Mouse (Mus musculus) midbrain, embryonic 14.5 days (tissue): ENCODE measurements around the gene Arhgap6. TPM values are rescaled to one million over a fixed set of nuclear protein-coding genes. Genes with fewer than 3 reads are reported as not detected.

Experiments used
- ATAC-seq: fragments of 200-750 bp; cut with Nextera tagmentation; 2 replicates; pipeline ENCODE4 v1.8.0; 2017; ENCODE audit warnings: moderate number of reproducible peaks, moderate library complexity; ENCODE audit not compliant: low FRiP score, low TSS enrichment
- DNase-seq: peaks from one replicate; pipeline ENCODE4 v3.0.0-alpha.2; 2015
- H3K27ac ChIP-seq: fragments of 300-500 bp; sonication (generic); replicated peaks from 2 replicates; pipeline ENCODE4 v1.5.1; 2014; ENCODE audit warnings: mild to moderate bottlenecking, low read depth, low read length, moderate library complexity
- H3K27me3 ChIP-seq: fragments of 300-500 bp; sonication (generic); 2 replicates; pipeline ENCODE4 v1.6.1; 2014; ENCODE audit warnings: low read length, control low read depth, mixed read lengths; ENCODE audit not compliant: control insufficient read depth, insufficient read depth
- H3K36me3 ChIP-seq: fragments of 300-500 bp; sonication (generic); 2 replicates; pipeline ENCODE4 v1.6.1; 2014; ENCODE audit warnings: low read length, control low read depth; ENCODE audit not compliant: control insufficient read depth, insufficient read depth
- H3K4me1 ChIP-seq: fragments of 300-500 bp; sonication (generic); 2 replicates; pipeline ENCODE4 v1.6.1; 2014; ENCODE audit warnings: mild to moderate bottlenecking, antibody characterized with exemption, low read length, control low read depth; ENCODE audit not compliant: control insufficient read depth, insufficient read depth
- H3K4me2 ChIP-seq: fragments of 300-500 bp; sonication (generic); 2 replicates; pipeline ENCODE4 v1.6.1; 2014; ENCODE audit warnings: mild to moderate bottlenecking, low read length, moderate library complexity
- H3K4me3 ChIP-seq: fragments of 300-500 bp; sonication (generic); replicated peaks from 2 replicates; pipeline ENCODE4 v1.5.1; 2014; ENCODE audit warnings: low read depth, low read length
- H3K9ac ChIP-seq: fragments of 300-500 bp; sonication (generic); replicated peaks from 2 replicates; pipeline ENCODE4 v1.6.1; 2014; ENCODE audit warnings: mild to moderate bottlenecking, low read length, moderate library complexity
- H3K9me3 ChIP-seq: fragments of 300-500 bp; sonication (generic); 2 replicates; pipeline ENCODE4 v1.6.1; 2016; ENCODE audit warnings: low read length, control low read depth, mixed read lengths; ENCODE audit not compliant: control insufficient read depth
- WGBS: fragments of 180-500 bp; shearing (Covaris S2); extraction: QIAGEN DNeasy Blood & Tissue Kit; methylation state at CpG from one replicate; pipeline ENCODE4 v1.1.7; 2014; 5-methylcytosine and 5-hydroxymethylcytosine counted together
- polyA plus RNA-seq: library from polyadenylated mRNA; unstranded; fragments of >200 nt; fragmentation: Nextera tagmentation; extraction: Ambion mirVana; gene quantifications from 2 replicates; pipeline ENCODE4 v1.2.1, GENCODE M21; 2014

The Arhgap6 gene
- 0.78 and 0.87 TPM in 2 replicates for polyA plus RNA-seq

DNA sequence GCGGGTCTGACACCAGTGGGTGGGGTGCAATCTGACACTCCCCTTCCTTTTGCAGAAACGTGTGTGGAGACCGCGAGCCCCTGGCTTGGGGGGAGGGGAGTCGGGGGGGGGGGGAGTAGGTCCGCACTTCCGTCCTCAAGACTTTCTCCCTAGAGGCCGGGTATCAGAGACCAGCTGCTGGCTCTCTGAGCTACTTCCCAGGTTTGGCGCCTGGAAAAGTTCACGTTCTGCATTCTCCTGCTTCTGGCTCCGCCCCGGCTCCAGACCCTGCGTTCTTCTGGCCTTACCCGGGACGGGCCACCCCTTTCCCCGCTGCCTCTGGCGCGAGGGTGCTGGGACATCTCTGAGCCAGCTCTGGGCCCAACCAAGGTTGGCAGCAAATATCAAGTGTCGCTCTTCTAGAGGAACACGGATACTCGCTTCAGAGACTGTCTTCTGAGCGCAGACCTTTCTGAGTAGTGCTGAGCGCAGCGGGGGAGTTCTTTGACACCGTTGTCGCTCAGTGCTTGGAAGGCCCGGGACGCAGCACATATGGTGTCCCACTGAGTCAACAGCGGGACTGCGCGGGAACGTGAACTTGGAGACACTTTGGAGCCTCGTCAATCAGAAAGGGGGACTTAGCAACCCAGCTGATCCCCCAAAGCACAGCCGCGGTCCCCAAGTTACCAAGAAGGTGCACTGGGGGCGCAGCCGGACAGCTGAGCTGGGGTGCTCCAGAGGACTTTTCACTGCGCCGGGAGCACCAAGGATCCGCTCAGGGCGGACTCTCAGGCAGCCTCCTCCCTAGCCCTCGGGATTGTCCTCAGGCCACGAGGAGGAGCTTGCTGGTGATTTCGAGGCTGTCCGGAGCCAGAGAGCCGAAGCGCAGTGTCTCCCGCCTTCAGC, at the start of gene Arhgap6:
Gene Arhgap6 (plus strand): TSS at position 126 of the 885 bp plus-strand sequence.
- H3K9ac ChIP-seq: peak within 1 kb of the TSS; percentile 3; the same call in 1 of the 2 replicates
- peaks cover 35% of the 10 kb centered on the region for H3K27me3 ChIP-seq
- H3K4me2 ChIP-seq: peak within 1 kb of the TSS; percentile 77
- WGBS: 20% methylated on average over 45 of the region's 48 CpGs
- H3K36me3 ChIP-seq: no peaks in the 10 kb centered on the region
- H3K4me1 ChIP-seq: no peaks in the 10 kb centered on the region
- ATAC-seq (peak; percentile 54; the same call in 1 of the 2 replicates), DNase-seq (peak; percentile 32)
- no peak within 1 kb of the TSS for H3K27ac ChIP-seq
- no peaks in the 10 kb centered on the region for H3K9me3 ChIP-seq
- H3K4me3 ChIP-seq: peak within 1 kb of the TSS; percentile 38

DNA sequence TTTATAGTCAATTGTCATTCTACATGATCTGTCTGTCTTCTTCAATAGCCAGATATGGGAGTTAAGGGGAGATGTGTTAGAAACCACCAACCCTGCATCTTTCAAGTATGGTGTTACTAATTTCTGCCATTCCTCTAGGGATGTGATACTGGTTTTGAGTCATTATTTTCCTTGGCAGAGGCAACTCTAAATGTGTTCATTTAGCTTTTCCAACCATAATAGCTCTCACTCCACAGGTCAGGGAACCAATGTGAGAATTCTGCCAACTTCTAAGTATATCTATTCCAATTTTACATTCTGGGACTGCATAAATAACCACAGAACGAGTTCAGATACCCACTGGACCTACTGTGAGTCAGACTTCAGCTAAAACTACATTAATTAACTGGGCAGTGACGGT, 47.9 kb upstream of the Arhgap6 start:
- no peak for ATAC-seq

GRCm38 (mm10) chrX:168795859-168796848, 1.3 kb downstream of the Arhgap6 start:
- WGBS: 24% methylated on average over 54 of the region's 55 CpGs
- no peaks in the 10 kb centered on the region for H3K36me3 ChIP-seq
- peak overlapping the region; percentile 3; the same call in 1 of the 2 replicates for H3K9ac ChIP-seq
- peak overlapping the region; percentile 38 for H3K4me3 ChIP-seq
- H3K4me2 ChIP-seq: peak overlapping the region; percentile 77
- H3K4me1 ChIP-seq: no peaks in the 10 kb centered on the region
- no peak overlapping the region for H3K27ac ChIP-seq
- peak; percentile 40 for DNase-seq
- no peaks in the 10 kb centered on the region for H3K9me3 ChIP-seq
- peak; percentile 55 for ATAC-seq
- peaks cover 35% of the 10 kb centered on the region for H3K27me3 ChIP-seq

More for the DNA sequence above, 47.9 kb upstream of the Arhgap6 start:
- Histone ChIP-seq H3K36me3 (no peaks in the 10 kb centered on the region), H3K4me2 (no peak overlapping the region), H3K27ac (no peak overlapping the region), H3K27me3 (no peaks in the 10 kb centered on the region), H3K9ac (no peak overlapping the region), H3K4me1 (no peaks in the 10 kb centered on the region), H3K4me3 (no peak overlapping the region), H3K9me3 (no peaks in the 10 kb centered on the region)
- WGBS: 50% methylated on average over 2 of the region's 2 CpGs
- no peak for DNase-seq

- H3K4me1 ChIP-seq: no peaks in the 10 kb centered on the region
- H3K4me3 ChIP-seq: no peak overlapping the region
- H3K9me3 ChIP-seq: no peaks in the 10 kb centered on the region
- no peaks in the 10 kb centered on the region for H3K36me3 ChIP-seq
- 95% methylated on average over 2 of the region's 2 CpGs for WGBS
- no peak overlapping the region for H3K4me2 ChIP-seq
- DNase-seq (no peak), ATAC-seq (no peak)
- H3K9ac ChIP-seq: no peak overlapping the region
- no peak overlapping the region for H3K27ac ChIP-seq
- H3K27me3 ChIP-seq: no peaks in the 10 kb centered on the region
These were observed 9.8 kb downstream of the Arhgap6 start for GRCm38 (mm10) chrX:168804677-168805076.

GRCm38 (mm10) chrX:168810513-168811265, 15.8 kb downstream of the Arhgap6 start:
- WGBS: 59% methylated on average over 3 of the region's 3 CpGs
- H3K4me1 ChIP-seq: no peaks in the 10 kb centered on the region
- no peak overlapping the region for H3K9ac ChIP-seq
- DNase-seq (no peak), ATAC-seq (no peak)
- H3K27ac ChIP-seq: no peak overlapping the region
- H3K4me2 ChIP-seq: no peak overlapping the region
- no peak overlapping the region for H3K4me3 ChIP-seq
- no peaks in the 10 kb centered on the region for H3K27me3 ChIP-seq
- no peaks in the 10 kb centered on the region for H3K9me3 ChIP-seq
- no peaks in the 10 kb centered on the region for H3K36me3 ChIP-seq

DNA sequence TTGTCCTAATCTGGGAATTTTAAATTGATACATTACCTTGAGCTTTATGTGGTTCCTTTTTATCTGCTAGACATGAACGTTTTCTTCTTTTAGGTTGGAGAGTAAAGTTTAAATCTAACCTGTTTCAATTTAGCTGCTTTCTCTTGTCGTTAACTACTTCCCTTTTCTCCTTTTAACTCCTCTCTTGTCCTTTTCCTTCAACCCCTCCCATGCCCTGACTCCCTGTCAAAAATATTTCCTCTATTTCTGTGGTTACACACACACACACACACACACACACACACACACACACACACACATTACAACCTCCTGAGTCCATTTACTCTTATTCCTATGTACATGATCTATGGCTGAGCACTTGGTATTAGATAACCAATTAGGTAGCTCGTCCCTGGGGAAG, 24.0 kb downstream of the Arhgap6 start:
- Histone ChIP-seq H3K9me3 (no peaks in the 10 kb centered on the region), H3K36me3 (no peaks in the 10 kb centered on the region), H3K4me2 (no peak overlapping the region), H3K4me3 (no peak overlapping the region), H3K27me3 (peaks cover 4% of the 10 kb centered on the region; the same call in 1 of the 2 replicates), H3K4me1 (no peaks in the 10 kb centered on the region), H3K27ac (no peak overlapping the region), H3K9ac (no peak overlapping the region)
- no peak for ATAC-seq
- DNase-seq: no peak
- 75% methylated on average over 3 of the region's 3 CpGs for WGBS

- 82% methylated on average over 2 of the region's 2 CpGs for WGBS
- Histone ChIP-seq H3K27me3 (no peaks in the 10 kb centered on the region; the same call in 1 of the 2 replicates), H3K27ac (no peak overlapping the region), H3K4me2 (no peak overlapping the region), H3K9ac (no peak overlapping the region), H3K36me3 (no peaks in the 10 kb centered on the region), H3K4me1 (no peaks in the 10 kb centered on the region), H3K9me3 (no peaks in the 10 kb centered on the region), H3K4me3 (no peak overlapping the region)
- no peak for DNase-seq
- no peak for ATAC-seq
These were observed 29.3 kb downstream of the Arhgap6 start for GRCm38 (mm10) chrX:168824166-168824565.

- 95% methylated on average over 5 of the region's 5 CpGs for WGBS
- H3K9me3 ChIP-seq: no peaks in the 10 kb centered on the region
These were observed 37.4 kb downstream of the Arhgap6 start for GRCm38 (mm10) chrX:168832343-168832742.

More at GRCm38 (mm10) chrX:168832343-168832742, 37.4 kb downstream of the Arhgap6 start:
- Histone ChIP-seq H3K36me3 (no peaks in the 10 kb centered on the region), H3K4me2 (no peak overlapping the region), H3K4me1 (no peaks in the 10 kb centered on the region), H3K9ac (no peak overlapping the region), H3K27ac (no peak overlapping the region), H3K27me3 (peaks cover 3% of the 10 kb centered on the region; the same call in 1 of the 2 replicates), H3K4me3 (no peak overlapping the region)
- DNase-seq (no peak), ATAC-seq (no peak)
